Mouse (Mus musculus) spleen, postnatal 4 days (tissue): Measurements from ENCODE around the gene Cyp2ab1.

ENCODE experiments used
- DNase-seq, 2 experiments: peaks; one replicate each; pipeline ENCODE4 v3.0.0; 2022; ENCODE audit warnings: low spot score in 2 of 2

Cyp2ab1 gene

GRCm38 (mm10) chr16:20271339-20271738 is 53.9 kb downstream of the Cyp2ab1 start:
- DNase-seq = no peak

- no peak for DNase-seq
These were observed 60.1 kb downstream of the Cyp2ab1 start for GRCm38 (mm10) chr16:20265089-20265488.
